Mouse (Mus musculus): ENCODE measurements around the gene Ildr2. TPM values are rescaled to one million over a fixed set of nuclear protein-coding genes. Genes with fewer than 3 reads are reported as not detected.

Gene Ildr2
- polyA plus RNA-seq, 1 experiment: 0.40 TPM

DNA sequence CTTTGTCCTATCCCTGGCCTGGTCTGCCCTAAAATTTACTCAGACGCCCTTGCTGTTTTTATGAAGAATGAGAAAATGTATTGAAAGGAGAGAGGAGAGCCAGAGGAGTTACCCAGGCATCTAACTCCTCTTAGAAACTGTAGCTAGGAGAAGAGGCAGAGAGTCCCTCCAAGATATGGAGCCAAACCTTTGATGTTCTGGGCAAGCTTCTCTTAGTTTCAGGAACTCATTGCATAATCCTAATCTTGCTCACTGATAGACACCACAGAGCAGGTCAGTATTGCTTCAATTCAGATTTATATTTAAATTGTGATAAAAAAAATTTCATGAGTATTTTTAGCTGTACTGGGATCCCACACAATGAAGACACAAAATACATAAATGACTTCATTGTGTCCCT lies 27.3 kb downstream of the Ildr2 start:
- Histone ChIP-seq H3K27ac (ENCODE audit: control insufficient read depth, insufficient read depth, low read length) (no peak overlapping the region), H3K4me3 (ENCODE audit: control insufficient read depth, insufficient read depth, low read length) (no peak overlapping the region), H3K27me3 (ENCODE audit: control insufficient read depth, insufficient read depth, low read length) (no peaks in the 10 kb centered on the region; the same call in 1 of the 2 replicates), H3K36me3 (ENCODE audit: control insufficient read depth, insufficient read depth, low read length) (no peaks in the 10 kb centered on the region), H3K4me1 (replicated peaks; ENCODE audit: control insufficient read depth, insufficient read depth, low read length) (no peaks in the 10 kb centered on the region)
- no peak for DNase-seq
- 76% methylated on average over 1 of the region's 1 CpGs for WGBS
- TF ChIP-seq POLR2A (IDR thresholded peaks at IDR 0.05; ENCODE audit: control insufficient read depth, extremely low read depth, insufficient read depth, low read length, poor library complexity): no peak
- TF ChIP-seq CTCF (IDR thresholded peaks at IDR 0.05; ENCODE audit: borderline replicate concordance, control insufficient read depth, extremely low read depth, insufficient read depth, low read length, poor library complexity): no peak

DNA sequence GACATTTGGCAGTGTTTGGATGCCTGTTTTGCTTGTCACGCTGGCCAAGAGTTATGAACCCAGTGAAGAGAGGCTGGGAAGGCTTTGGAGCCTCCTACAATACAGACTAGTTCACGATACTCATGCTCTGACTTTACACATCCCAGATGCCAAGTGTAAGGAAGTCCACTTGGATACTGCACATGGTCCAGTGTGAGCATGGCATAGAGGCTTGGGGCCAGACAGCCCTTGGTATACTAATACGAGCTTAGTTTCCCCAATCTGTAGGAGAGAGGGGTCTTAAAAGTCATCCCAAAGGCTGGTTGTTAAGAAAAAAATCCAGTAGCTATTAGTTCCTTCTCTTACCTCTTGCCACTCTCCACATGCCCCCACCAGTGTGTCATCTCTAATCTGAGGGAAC lies 27.9 kb downstream of the Ildr2 start:
- no peaks in the 10 kb centered on the region for H3K36me3 ChIP-seq (ENCODE audit: control insufficient read depth, insufficient read depth, low read length)
- DNase-seq: no peak
- TF ChIP-seq CTCF (IDR thresholded peaks at IDR 0.05; ENCODE audit: borderline replicate concordance, control insufficient read depth, extremely low read depth, insufficient read depth, low read length, poor library complexity) (no peak), POLR2A (IDR thresholded peaks at IDR 0.05; ENCODE audit: control insufficient read depth, extremely low read depth, insufficient read depth, low read length, poor library complexity) (no peak)
- 87% methylated on average over 3 of the region's 3 CpGs for WGBS
- no peaks in the 10 kb centered on the region for H3K4me1 ChIP-seq (replicated peaks; ENCODE audit: control insufficient read depth, insufficient read depth, low read length)
- no peak overlapping the region for H3K4me3 ChIP-seq (ENCODE audit: control insufficient read depth, insufficient read depth, low read length)
- H3K27ac ChIP-seq (ENCODE audit: control insufficient read depth, insufficient read depth, low read length): no peak overlapping the region
- no peaks in the 10 kb centered on the region; the same call in 1 of the 2 replicates for H3K27me3 ChIP-seq (ENCODE audit: control insufficient read depth, insufficient read depth, low read length)

- Histone ChIP-seq H3K27ac (ENCODE audit: control insufficient read depth, insufficient read depth, low read length) (no peak overlapping the region), H3K4me3 (ENCODE audit: control insufficient read depth, insufficient read depth, low read length) (no peak overlapping the region), H3K4me1 (replicated peaks; ENCODE audit: control insufficient read depth, insufficient read depth, low read length) (no peaks in the 10 kb centered on the region), H3K27me3 (ENCODE audit: control insufficient read depth, insufficient read depth, low read length) (no peaks in the 10 kb centered on the region; the same call in 1 of the 2 replicates), H3K36me3 (ENCODE audit: control insufficient read depth, insufficient read depth, low read length) (no peaks in the 10 kb centered on the region)
- no peak for TF ChIP-seq CTCF (IDR thresholded peaks at IDR 0.05; ENCODE audit: borderline replicate concordance, control insufficient read depth, extremely low read depth, insufficient read depth, low read length, poor library complexity)
- 28% methylated on average over 22 of the region's 22 CpGs for WGBS
- no peak for DNase-seq
These were observed 28.8 kb downstream of the Ildr2 start for GRCm38 (mm10) chr1:166282597-166283210.

DNA sequence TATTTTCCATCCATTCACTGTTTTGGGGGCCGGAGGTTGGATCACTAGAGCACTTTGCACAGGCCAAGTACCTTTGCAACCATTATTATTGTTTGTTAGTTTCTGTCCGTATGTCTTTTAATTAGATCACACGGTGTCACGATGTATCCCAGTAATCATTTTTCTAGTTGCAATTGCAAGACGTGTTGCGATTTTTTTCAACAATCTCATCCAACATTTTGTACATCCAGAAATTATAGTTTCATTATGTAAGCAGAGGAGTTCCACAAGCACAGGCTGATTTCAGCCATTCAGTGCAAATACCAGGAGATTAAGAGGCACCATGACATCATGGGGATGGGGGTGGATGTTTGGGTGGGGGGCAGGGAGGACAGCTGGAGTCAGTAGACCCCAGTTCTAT lies 29.5 kb downstream of the Ildr2 start:
- TF ChIP-seq POLR2A (IDR thresholded peaks at IDR 0.05; ENCODE audit: control insufficient read depth, extremely low read depth, insufficient read depth, low read length, poor library complexity) (no peak), CTCF (IDR thresholded peaks at IDR 0.05; ENCODE audit: borderline replicate concordance, control insufficient read depth, extremely low read depth, insufficient read depth, low read length, poor library complexity) (no peak)
- Histone ChIP-seq H3K27ac (ENCODE audit: control insufficient read depth, insufficient read depth, low read length) (no peak overlapping the region), H3K4me1 (replicated peaks; ENCODE audit: control insufficient read depth, insufficient read depth, low read length) (no peaks in the 10 kb centered on the region), H3K36me3 (ENCODE audit: control insufficient read depth, insufficient read depth, low read length) (no peaks in the 10 kb centered on the region), H3K4me3 (ENCODE audit: control insufficient read depth, insufficient read depth, low read length) (no peak overlapping the region), H3K27me3 (ENCODE audit: control insufficient read depth, insufficient read depth, low read length) (no peaks in the 10 kb centered on the region; the same call in 1 of the 2 replicates)
- 97% methylated on average over 6 of the region's 6 CpGs for WGBS
- no peak for DNase-seq

- no peaks in the 10 kb centered on the region for H3K36me3 ChIP-seq (ENCODE audit: control insufficient read depth, insufficient read depth, low read length)
- H3K27me3 ChIP-seq (ENCODE audit: control insufficient read depth, insufficient read depth, low read length): no peaks in the 10 kb centered on the region; the same call in 1 of the 2 replicates
- H3K27ac ChIP-seq (ENCODE audit: control insufficient read depth, insufficient read depth, low read length): no peak overlapping the region
- H3K4me1 ChIP-seq (replicated peaks; ENCODE audit: control insufficient read depth, insufficient read depth, low read length): no peaks in the 10 kb centered on the region
- TF ChIP-seq CTCF (IDR thresholded peaks at IDR 0.05; ENCODE audit: borderline replicate concordance, control insufficient read depth, extremely low read depth, insufficient read depth, low read length, poor library complexity): no peak
- no peak for TF ChIP-seq POLR2A (IDR thresholded peaks at IDR 0.05; ENCODE audit: control insufficient read depth, extremely low read depth, insufficient read depth, low read length, poor library complexity)
- H3K4me3 ChIP-seq (ENCODE audit: control insufficient read depth, insufficient read depth, low read length): no peak overlapping the region
- 24% methylated on average over 8 of the region's 8 CpGs for WGBS
- no peak for DNase-seq
These were observed 30.5 kb downstream of the Ildr2 start for GRCm38 (mm10) chr1:166284390-166284789.

DNA sequence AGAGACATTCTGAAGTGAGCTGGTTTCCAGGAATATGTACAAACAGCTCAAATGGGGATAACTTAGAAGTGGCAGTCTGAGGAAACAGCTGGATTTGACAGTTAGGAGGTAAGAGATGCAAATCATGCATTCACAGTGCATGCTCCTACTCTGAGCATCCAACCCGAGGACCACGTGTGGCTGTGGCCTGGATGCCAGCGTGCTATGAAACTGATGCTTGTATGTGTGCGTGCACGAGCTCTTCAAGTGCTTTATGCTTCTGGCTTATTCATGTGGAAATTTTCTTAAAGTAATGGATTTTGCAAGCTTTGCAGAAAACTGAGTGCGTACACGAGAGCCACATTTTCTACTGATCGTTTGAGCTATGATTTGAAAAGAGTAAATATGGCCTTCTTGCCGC lies 32.3 kb downstream of the Ildr2 start:
- DNase-seq: no peak
- Histone ChIP-seq H3K27ac (ENCODE audit: control insufficient read depth, insufficient read depth, low read length) (no peak overlapping the region), H3K4me3 (ENCODE audit: control insufficient read depth, insufficient read depth, low read length) (no peak overlapping the region), H3K27me3 (ENCODE audit: control insufficient read depth, insufficient read depth, low read length) (no peaks in the 10 kb centered on the region; the same call in 1 of the 2 replicates), H3K36me3 (ENCODE audit: control insufficient read depth, insufficient read depth, low read length) (no peaks in the 10 kb centered on the region), H3K4me1 (replicated peaks; ENCODE audit: control insufficient read depth, insufficient read depth, low read length) (no peaks in the 10 kb centered on the region)
- 90% methylated on average over 9 of the region's 9 CpGs for WGBS
- no peak for TF ChIP-seq CTCF (IDR thresholded peaks at IDR 0.05; ENCODE audit: borderline replicate concordance, control insufficient read depth, extremely low read depth, insufficient read depth, low read length, poor library complexity)
- TF ChIP-seq POLR2A (IDR thresholded peaks at IDR 0.05; ENCODE audit: control insufficient read depth, extremely low read depth, insufficient read depth, low read length, poor library complexity): no peak

DNA sequence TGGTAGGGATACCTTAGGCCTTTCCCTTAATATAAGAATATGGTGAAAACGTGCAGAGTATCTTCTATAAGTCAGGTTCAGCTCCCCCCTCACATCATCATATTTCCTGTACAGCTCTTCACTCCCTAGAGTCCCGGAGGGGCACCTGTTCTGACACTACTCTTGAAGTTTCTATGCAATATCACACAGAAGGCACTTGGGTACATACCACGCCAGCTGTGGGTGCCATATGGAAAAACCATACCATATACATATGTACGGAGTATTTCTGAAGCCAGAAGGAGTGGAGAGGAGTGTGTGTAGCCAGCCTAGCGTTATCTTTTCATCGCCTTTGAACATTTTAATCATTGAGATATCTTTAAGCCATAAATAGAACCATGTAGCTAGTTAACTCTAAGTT lies 36.6 kb downstream of the Ildr2 start:
- WGBS: 87% methylated on average over 6 of the region's 6 CpGs
- no peaks in the 10 kb centered on the region for H3K4me1 ChIP-seq (replicated peaks; ENCODE audit: control insufficient read depth, insufficient read depth, low read length)
- no peak for DNase-seq
- H3K27me3 ChIP-seq (ENCODE audit: control insufficient read depth, insufficient read depth, low read length): no peaks in the 10 kb centered on the region
- H3K36me3 ChIP-seq (ENCODE audit: control insufficient read depth, insufficient read depth, low read length): no peaks in the 10 kb centered on the region
- no peak overlapping the region for H3K27ac ChIP-seq (ENCODE audit: control insufficient read depth, insufficient read depth, low read length)
- H3K4me3 ChIP-seq (ENCODE audit: control insufficient read depth, insufficient read depth, low read length): no peak overlapping the region
- no peak for TF ChIP-seq CTCF (IDR thresholded peaks at IDR 0.05; ENCODE audit: borderline replicate concordance, control insufficient read depth, extremely low read depth, insufficient read depth, low read length, poor library complexity)
- TF ChIP-seq POLR2A (IDR thresholded peaks at IDR 0.05; ENCODE audit: control insufficient read depth, extremely low read depth, insufficient read depth, low read length, poor library complexity): no peak

All from thymus, adult 2 months (tissue).